Mouse (Mus musculus) 3T3-L1 (cell line): Measurements from ENCODE around the gene Tmem145.
"Not testable (repeated sequence)": the region's sequence is repeated elsewhere in the genome, so short reads cannot be mapped to it uniquely, and the experiment has no call there.

Source experiments
- DNase-seq: peaks from one replicate; pipeline ENCODE4 v3.0.0-alpha.2; 2015; ENCODE audit warnings: low read depth, low spot score

Tmem145 gene

GRCm38 (mm10) chr7:25305956-25306613 lies at the start of gene Tmem145:
Tmem145 (plus strand) TSS chr7:25306106.
- DNase-seq, result peak; percentile 47

- DNase-seq, result no peak
These were observed 44.0 kb upstream of the Tmem145 start for GRCm38 (mm10) chr7:25261896-25262295.

GRCm38 (mm10) chr7:25263968-25264870 lies 41.7 kb upstream of the Tmem145 start:
- DNase-seq, result no peak

- not testable (repeated sequence) for DNase-seq
These were observed 40.2 kb upstream of the Tmem145 start for GRCm38 (mm10) chr7:25265743-25266142.

GRCm38 (mm10) chr7:25266180-25266962 lies 39.5 kb upstream of the Tmem145 start:
- DNase-seq, result no peak

GRCm38 (mm10) chr7:25267301-25267750 lies 38.6 kb upstream of the Tmem145 start, which contains the start of gene Cic:
Cic (plus strand) TSS chr7:25267704.
- peak; percentile 99 for DNase-seq

- peak; percentile 99 for DNase-seq
These were observed 38.0 kb upstream of the Tmem145 start for GRCm38 (mm10) chr7:25267751-25268463.

- DNase-seq, result no peak
These were observed 37.3 kb upstream of the Tmem145 start for GRCm38 (mm10) chr7:25268588-25268987.

- DNase-seq, result no peak
These were observed 36.9 kb upstream of the Tmem145 start for GRCm38 (mm10) chr7:25269029-25269428.

GRCm38 (mm10) chr7:25269545-25270271 lies 36.2 kb upstream of the Tmem145 start:
- DNase-seq, result no peak

- DNase-seq, result no peak
These were observed 35.0 kb upstream of the Tmem145 start for GRCm38 (mm10) chr7:25270652-25271633.

- no peak for DNase-seq
These were observed 34.1 kb upstream of the Tmem145 start for GRCm38 (mm10) chr7:25271651-25272444.

- no peak for DNase-seq
These were observed 33.3 kb upstream of the Tmem145 start for GRCm38 (mm10) chr7:25272445-25273258.

- DNase-seq, result no peak
These were observed 32.4 kb upstream of the Tmem145 start for GRCm38 (mm10) chr7:25273259-25274241.

- DNase-seq, result no peak
These were observed 31.3 kb upstream of the Tmem145 start for GRCm38 (mm10) chr7:25274571-25274970.

GRCm38 (mm10) chr7:25274996-25275395 lies 30.9 kb upstream of the Tmem145 start:
- DNase-seq, result no peak
